Mouse (Mus musculus) T-cell, adult 2 months (primary cell): ENCODE data around the gene Hikeshi.

Experiments
- DNase-seq: peaks from one replicate; pipeline ENCODE4 v3.0.0; 2022; ENCODE audit warnings: low spot score

Gene Hikeshi

GRCm38 (mm10) chr7:89940571-89941463 lies at the start of gene Hikeshi:
Hikeshi (minus strand) TSS chr7:89941204.
- DNase-seq = peak; percentile 97

GRCm38 (mm10) chr7:89984421-89984820 lies 43.4 kb upstream of the Hikeshi start:
- DNase-seq = no peak

- DNase-seq = no peak
Observed at GRCm38 (mm10) chr7:89983441-89983840, 42.4 kb upstream of the Hikeshi start.

- DNase-seq = no peak
Observed at GRCm38 (mm10) chr7:89981557-89981956, 40.6 kb upstream of the Hikeshi start.

- DNase-seq = peak; percentile 95
Observed at GRCm38 (mm10) chr7:89980485-89981422, 39.8 kb upstream of the Hikeshi start, which contains the start of gene Eed. Eed (minus strand) TSS chr7:89980983.

- DNase-seq = no peak
Observed at GRCm38 (mm10) chr7:89980133-89980484, 39.1 kb upstream of the Hikeshi start.

- DNase-seq = no peak
Observed at GRCm38 (mm10) chr7:89979432-89980130, 38.6 kb upstream of the Hikeshi start.

- no peak for DNase-seq
Observed at GRCm38 (mm10) chr7:89976796-89977195, 35.8 kb upstream of the Hikeshi start.

- no peak for DNase-seq
Observed at GRCm38 (mm10) chr7:89975571-89975970, 34.6 kb upstream of the Hikeshi start.

GRCm38 (mm10) chr7:89967235-89967634 lies 26.2 kb upstream of the Hikeshi start:
- no peak for DNase-seq

- DNase-seq = no peak
Observed at GRCm38 (mm10) chr7:89966771-89967170, 25.8 kb upstream of the Hikeshi start.

- DNase-seq = no peak
Observed at GRCm38 (mm10) chr7:89963135-89963534, 22.1 kb upstream of the Hikeshi start.

- DNase-seq = no peak
Observed at GRCm38 (mm10) chr7:89957300-89957699, 16.3 kb upstream of the Hikeshi start.

GRCm38 (mm10) chr7:89954261-89954660 lies 13.3 kb upstream of the Hikeshi start:
- no peak for DNase-seq

GRCm38 (mm10) chr7:89949403-89949802 lies 8.4 kb upstream of the Hikeshi start:
- no peak for DNase-seq

- DNase-seq = no peak
Observed at GRCm38 (mm10) chr7:89948026-89948425, 7.0 kb upstream of the Hikeshi start.

GRCm38 (mm10) chr7:89939497-89940353 lies 1.3 kb downstream of the Hikeshi start:
- DNase-seq = no peak

- no peak for DNase-seq
Observed at GRCm38 (mm10) chr7:89923441-89924180, 17.4 kb downstream of the Hikeshi start.

- DNase-seq = no peak
Observed at GRCm38 (mm10) chr7:89917776-89918175, 23.2 kb downstream of the Hikeshi start.

GRCm38 (mm10) chr7:89916711-89917110 lies 24.3 kb downstream of the Hikeshi start:
- no peak for DNase-seq
